Mouse (Mus musculus) heart, embryonic 10.5 days (tissue): ENCODE data around the gene Nsun2. TPM values are rescaled to one million over a fixed set of nuclear protein-coding genes. Genes with fewer than 3 reads are reported as not detected.
A peak's percentile ranks its signal among the peaks of the same experiment; 100 is the strongest.

ENCODE experiments used
- DNase-seq: peaks from one replicate; pipeline ENCODE4 v3.0.0-alpha.2; 2017; ENCODE audit warnings: low spot score
- H3K27ac ChIP-seq: fragments of 300-500 bp; sonication (generic); 2 replicates; pipeline ENCODE4 v1.5.1; 2016; ENCODE audit warnings: mild to moderate bottlenecking
- H3K27me3 ChIP-seq: fragments of 300-500 bp; sonication (generic); 2 replicates; pipeline ENCODE4 v1.6.1; 2016; ENCODE audit warnings: mild to moderate bottlenecking; ENCODE audit not compliant: poor library complexity, insufficient read depth, severe bottlenecking
- H3K36me3 ChIP-seq: fragments of 300-500 bp; sonication (generic); 2 replicates; pipeline ENCODE4 v1.6.1; 2016; ENCODE audit warnings: mild to moderate bottlenecking, moderate library complexity
- H3K4me1 ChIP-seq: fragments of 300-500 bp; sonication (generic); 2 replicates; pipeline ENCODE4 v1.6.1; 2016; ENCODE audit warnings: mild to moderate bottlenecking
- H3K4me3 ChIP-seq: fragments of 300-500 bp; sonication (generic); 2 replicates; pipeline ENCODE4 v1.5.1; 2016; ENCODE audit warnings: mild to moderate bottlenecking, moderate library complexity
- H3K9me3 ChIP-seq: fragments of 300-500 bp; sonication (generic); 2 replicates; pipeline ENCODE4 v1.6.1; 2016; ENCODE audit warnings: mild to moderate bottlenecking, moderate library complexity
- WGBS: fragments of 180-500 bp; shearing (Covaris S2); methylation state at CpG from one replicate; pipeline ENCODE4 v1.1.7; 2016; 5-methylcytosine and 5-hydroxymethylcytosine counted together
- polyA plus RNA-seq: library from polyadenylated mRNA; unstranded; fragments of >200 nt; fragmentation: Nextera tagmentation; extraction: Ambion mirVana; gene quantifications from 2 replicates; pipeline ENCODE4 v1.2.1, GENCODE M21; 2016

Gene Nsun2
- polyA plus RNA-seq, result 106 and 140 TPM in 2 replicates

GRCm38 (mm10) chr13:69533405-69534333 is at the start of gene Nsun2:
Gene Nsun2 (plus strand): TSS chr13:69533746.
- Histone ChIP-seq H3K27me3 (no peaks in the 10 kb centered on the region), H3K9me3 (no peaks in the 10 kb centered on the region), H3K36me3 (peaks cover 16% of the 10 kb centered on the region), H3K4me3 (peak within 1 kb of the TSS; percentile 96), H3K4me1 (peaks cover 51% of the 10 kb centered on the region), H3K27ac (peak within 1 kb of the TSS; percentile 99)
- DNase-seq, result no peak
- 11% methylated on average over 133 of the region's 155 CpGs for WGBS

GRCm38 (mm10) chr13:69485326-69485725 is 48.2 kb upstream of the Nsun2 start:
- Histone ChIP-seq H3K27me3 (peaks cover 66% of the 10 kb centered on the region), H3K36me3 (no peaks in the 10 kb centered on the region), H3K9me3 (no peaks in the 10 kb centered on the region), H3K4me1 (peaks cover 38% of the 10 kb centered on the region), H3K27ac (no peak overlapping the region), H3K4me3 (no peak overlapping the region)
- 17% methylated on average over 6 of the region's 6 CpGs for WGBS
- no peak for DNase-seq

GRCm38 (mm10) chr13:69485833-69486232 is 47.7 kb upstream of the Nsun2 start:
- no peaks in the 10 kb centered on the region for H3K36me3 ChIP-seq
- no peak for DNase-seq
- H3K27ac ChIP-seq, result no peak overlapping the region
- WGBS, result 57% methylated on average over 7 of the region's 7 CpGs
- peaks cover 62% of the 10 kb centered on the region for H3K27me3 ChIP-seq
- H3K4me3 ChIP-seq, result no peak overlapping the region
- H3K9me3 ChIP-seq, result no peaks in the 10 kb centered on the region
- H3K4me1 ChIP-seq, result peaks cover 35% of the 10 kb centered on the region

GRCm38 (mm10) chr13:69487108-69487507 is 46.4 kb upstream of the Nsun2 start:
- H3K4me3 ChIP-seq, result no peak overlapping the region; the same call in 1 of the 2 replicates
- DNase-seq, result no peak
- WGBS, result 77% methylated on average over 7 of the region's 7 CpGs
- no peaks in the 10 kb centered on the region for H3K9me3 ChIP-seq
- H3K4me1 ChIP-seq, result peaks cover 24% of the 10 kb centered on the region
- no peak overlapping the region; the same call in 1 of the 2 replicates for H3K27ac ChIP-seq
- peaks cover 58% of the 10 kb centered on the region for H3K27me3 ChIP-seq
- H3K36me3 ChIP-seq, result no peaks in the 10 kb centered on the region

- H3K4me1 ChIP-seq, result peaks cover 24% of the 10 kb centered on the region
- peaks cover 52% of the 10 kb centered on the region for H3K27me3 ChIP-seq
- H3K9me3 ChIP-seq, result no peaks in the 10 kb centered on the region
- H3K27ac ChIP-seq, result peak overlapping the region; percentile 62; the same call in 1 of the 2 replicates
- DNase-seq, result peak; percentile 72
- WGBS, result 3% methylated on average over 26 of the region's 26 CpGs
- peak overlapping the region; percentile 56 for H3K4me3 ChIP-seq
- H3K36me3 ChIP-seq, result no peaks in the 10 kb centered on the region
Measured at GRCm38 (mm10) chr13:69487611-69488275, 45.8 kb upstream of the Nsun2 start.

- Histone ChIP-seq H3K36me3 (no peaks in the 10 kb centered on the region), H3K4me3 (peak overlapping the region; percentile 56; the same call in 1 of the 2 replicates), H3K27ac (no peak overlapping the region), H3K4me1 (peaks cover 24% of the 10 kb centered on the region), H3K27me3 (peaks cover 42% of the 10 kb centered on the region), H3K9me3 (no peaks in the 10 kb centered on the region)
- DNase-seq, result no peak
- 35% methylated on average over 13 of the region's 13 CpGs for WGBS
Measured at GRCm38 (mm10) chr13:69488565-69489255, 44.8 kb upstream of the Nsun2 start.

- Histone ChIP-seq H3K36me3 (no peaks in the 10 kb centered on the region), H3K27me3 (peaks cover 34% of the 10 kb centered on the region), H3K4me3 (no peak overlapping the region), H3K4me1 (peaks cover 24% of the 10 kb centered on the region), H3K27ac (no peak overlapping the region), H3K9me3 (no peaks in the 10 kb centered on the region)
- WGBS, result 78% methylated on average over 9 of the region's 9 CpGs
- DNase-seq, result peak; percentile 72
Measured at GRCm38 (mm10) chr13:69489777-69490176, 43.8 kb upstream of the Nsun2 start.

- no peak overlapping the region for H3K27ac ChIP-seq
- WGBS, result 22% methylated on average over 7 of the region's 7 CpGs
- peaks cover 18% of the 10 kb centered on the region for H3K36me3 ChIP-seq
- H3K9me3 ChIP-seq, result no peaks in the 10 kb centered on the region
- no peak for DNase-seq
- H3K27me3 ChIP-seq, result peaks cover 10% of the 10 kb centered on the region; the same call in 1 of the 2 replicates
- H3K4me3 ChIP-seq, result no peak overlapping the region
- peaks cover 16% of the 10 kb centered on the region for H3K4me1 ChIP-seq
Measured at GRCm38 (mm10) chr13:69492876-69493463, 40.6 kb upstream of the Nsun2 start.

GRCm38 (mm10) chr13:69498276-69498675 is 35.3 kb upstream of the Nsun2 start:
- H3K36me3 ChIP-seq, result peaks cover 71% of the 10 kb centered on the region
- H3K4me3 ChIP-seq, result no peak overlapping the region
- no peaks in the 10 kb centered on the region for H3K9me3 ChIP-seq
- DNase-seq, result peak; percentile 83
- WGBS, result 53% methylated on average over 5 of the region's 5 CpGs
- peaks cover 7% of the 10 kb centered on the region; the same call in 1 of the 2 replicates for H3K4me1 ChIP-seq
- peak overlapping the region; percentile 69; the same call in 1 of the 2 replicates for H3K27ac ChIP-seq
- H3K27me3 ChIP-seq, result no peaks in the 10 kb centered on the region

GRCm38 (mm10) chr13:69502157-69502750 is 31.3 kb upstream of the Nsun2 start:
- Histone ChIP-seq H3K9me3 (no peaks in the 10 kb centered on the region), H3K4me1 (peaks cover 7% of the 10 kb centered on the region; the same call in 1 of the 2 replicates), H3K27me3 (no peaks in the 10 kb centered on the region), H3K36me3 (peaks cover 98% of the 10 kb centered on the region), H3K4me3 (no peak overlapping the region), H3K27ac (no peak overlapping the region)
- 93% methylated on average over 14 of the region's 14 CpGs for WGBS
- DNase-seq, result no peak

GRCm38 (mm10) chr13:69502863-69503262 is 30.7 kb upstream of the Nsun2 start:
- Histone ChIP-seq H3K9me3 (no peaks in the 10 kb centered on the region), H3K27ac (no peak overlapping the region), H3K4me3 (no peak overlapping the region), H3K36me3 (peaks cover 98% of the 10 kb centered on the region), H3K27me3 (no peaks in the 10 kb centered on the region), H3K4me1 (peaks cover 7% of the 10 kb centered on the region; the same call in 1 of the 2 replicates)
- WGBS, result 72% methylated on average over 5 of the region's 5 CpGs
- no peak for DNase-seq
